Mouse (Mus musculus) testis, postnatal 14 days (tissue): ENCODE measurements around the gene Zfp112.
"Not testable (repeated sequence)": the region's sequence is repeated elsewhere in the genome, so short reads cannot be mapped to it uniquely, and the experiment has no call there.

ENCODE experiments used
- DNase-seq: peaks from one replicate; pipeline ENCODE4 v3.0.0; 2021; ENCODE audit warnings: low spot score

Gene Zfp112

DNA sequence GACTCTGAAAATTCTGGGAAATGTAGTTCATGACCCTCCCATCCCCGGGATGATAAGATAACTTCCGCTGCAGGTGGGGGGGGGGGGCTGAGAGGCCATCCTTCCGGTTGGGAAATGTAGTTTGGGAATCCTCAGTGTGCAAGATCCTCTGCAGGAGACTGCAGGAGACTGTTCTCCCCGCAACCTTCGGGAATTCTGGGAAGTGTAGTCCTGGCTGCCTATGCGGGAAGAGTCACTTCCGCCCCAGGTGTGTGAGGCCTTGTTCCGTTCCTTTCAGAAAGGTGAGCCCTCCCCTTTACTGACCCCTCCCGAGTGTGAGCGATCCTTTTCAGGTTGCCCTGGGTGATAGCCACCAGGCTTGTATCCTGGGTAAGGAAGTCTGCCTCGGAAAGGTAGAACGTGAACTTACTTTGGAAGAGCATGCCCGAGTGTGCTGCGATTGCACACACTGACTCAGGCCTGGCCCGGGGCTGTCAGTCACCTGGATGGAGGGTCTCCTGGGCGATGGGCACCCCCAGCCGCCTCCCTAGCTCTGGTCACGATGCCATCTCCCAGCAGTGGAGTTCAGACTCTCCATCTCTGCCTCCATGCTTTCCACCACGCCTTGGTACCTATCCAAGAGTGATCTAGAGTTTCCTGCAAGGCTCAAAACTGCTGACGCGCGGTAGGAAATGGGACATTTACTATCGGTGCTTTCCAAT is at the start of gene Zfp112:
TSS of gene Zfp112 (plus strand) at position 159 of the 701 bp plus-strand sequence.
- DNase-seq = peak; percentile 86

DNA sequence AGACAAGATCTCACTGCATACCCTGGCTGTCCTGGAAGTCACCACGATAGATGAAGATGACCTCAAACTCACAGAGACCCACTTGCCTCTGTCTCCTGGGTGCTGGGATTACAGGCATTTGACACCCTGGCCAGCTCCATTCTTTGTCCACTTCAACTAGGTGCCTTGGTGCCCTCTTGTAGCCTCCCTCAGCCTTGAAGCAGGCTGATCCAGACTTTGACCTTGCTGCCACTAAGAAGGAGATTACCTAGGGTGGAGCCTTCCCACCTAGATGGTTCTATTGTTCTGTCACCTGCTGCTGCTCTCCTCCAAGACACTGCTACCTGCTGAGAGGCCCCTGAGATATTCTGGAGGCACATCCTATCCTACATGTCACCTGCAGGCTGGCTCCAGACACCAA is 37.7 kb upstream of the Zfp112 start:
- DNase-seq = not testable (repeated sequence)

DNA sequence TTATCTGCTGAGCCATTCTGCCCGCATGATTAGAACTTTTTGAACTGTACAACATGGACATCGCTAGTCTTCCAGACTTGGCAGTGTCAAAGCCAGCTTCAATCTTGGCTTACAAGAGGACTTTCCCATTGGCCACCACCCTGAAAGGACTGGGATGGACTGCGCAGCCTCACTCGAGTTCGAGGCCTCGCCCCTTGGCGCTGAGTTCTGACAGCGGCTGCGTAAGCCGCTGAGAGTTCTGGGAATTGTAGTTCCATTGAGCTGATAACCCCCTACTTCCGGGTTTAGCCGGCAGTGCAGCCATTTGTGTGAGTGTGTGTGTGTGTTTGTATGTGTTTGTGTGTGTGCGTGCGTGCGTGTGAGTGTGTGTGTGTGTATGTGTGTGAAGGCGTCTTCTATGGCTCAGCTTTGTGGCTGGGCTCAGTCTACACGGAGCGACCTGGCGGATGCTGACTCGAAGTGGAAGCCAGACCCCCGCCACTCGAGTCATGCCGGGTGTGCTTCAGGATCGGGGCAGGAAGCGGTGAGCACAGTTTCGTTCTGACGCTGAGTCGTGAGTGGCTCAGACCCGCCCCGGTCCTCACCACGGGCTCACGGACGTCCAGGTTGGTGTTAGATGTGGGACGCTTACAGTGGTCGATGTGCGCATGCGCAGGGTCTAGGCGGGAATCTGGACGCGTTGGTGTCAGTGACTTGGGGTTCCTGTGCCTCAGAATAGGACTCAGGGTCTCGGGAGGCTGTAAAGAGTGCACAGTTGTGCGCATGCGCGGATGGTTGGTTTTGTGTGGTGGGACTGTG is 30.3 kb upstream of the Zfp112 start, which contains the start of gene Zfp180:
TSS of gene Zfp180 (plus strand) at position 291 of the 798 bp plus-strand sequence.
- DNase-seq = peak; percentile 95

DNA sequence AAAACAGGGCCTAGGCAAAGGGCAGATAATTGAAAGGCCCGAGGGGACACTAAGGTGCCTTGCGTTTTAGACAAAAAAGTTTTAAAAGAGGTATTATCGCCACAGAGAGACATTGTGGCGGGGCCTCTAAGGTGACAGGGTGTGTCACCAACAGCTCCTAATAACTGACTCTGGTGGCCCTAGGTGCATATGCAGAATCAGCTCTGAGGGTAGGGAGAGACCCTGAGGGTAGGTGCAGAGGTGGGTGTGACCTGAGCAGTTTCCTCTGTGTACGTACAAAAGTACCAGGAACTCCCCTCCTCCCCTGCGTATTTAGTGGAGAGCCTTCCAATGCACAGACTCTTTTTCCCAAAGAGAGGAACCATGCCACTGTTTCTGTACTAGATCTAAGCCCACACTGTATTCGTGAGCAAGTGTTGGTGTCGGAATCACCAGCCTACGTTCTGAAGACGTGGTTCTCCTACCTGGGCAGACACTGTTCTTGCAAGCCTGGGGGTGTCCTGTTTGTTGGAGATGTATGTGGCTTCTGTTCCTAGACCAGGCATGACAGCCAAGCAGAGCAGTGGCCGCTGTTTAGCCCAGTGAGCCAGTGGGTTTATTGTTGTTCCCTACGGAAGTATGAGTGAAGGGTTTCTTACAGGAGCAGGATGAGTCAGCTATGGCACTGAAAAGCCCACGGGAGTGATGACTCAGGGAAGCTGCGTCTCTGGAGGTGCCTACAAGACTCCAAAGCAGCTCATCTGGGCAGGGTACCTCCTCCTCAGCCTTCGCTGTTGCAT is 29.5 kb upstream of the Zfp112 start:
- no peak for DNase-seq

DNA sequence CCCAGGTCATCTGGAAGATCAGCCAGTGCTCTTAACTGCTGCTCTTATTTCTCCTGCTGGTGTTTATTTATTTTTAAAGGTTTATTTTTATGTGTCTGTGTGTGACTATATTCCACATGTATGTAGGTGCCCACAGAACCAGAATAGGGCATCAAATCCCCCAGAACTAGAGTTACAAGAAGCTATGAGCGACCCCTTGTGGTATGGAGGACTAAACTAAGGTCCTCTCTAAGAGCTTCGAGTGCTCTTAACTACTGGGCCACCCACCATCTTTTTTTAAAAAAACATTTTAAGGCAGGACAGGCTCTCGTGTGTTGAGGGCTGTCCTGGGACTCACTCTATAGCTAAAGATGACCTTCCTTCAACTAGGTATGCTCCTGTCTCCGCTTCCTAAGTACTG is 25.2 kb upstream of the Zfp112 start:
- no peak for DNase-seq

DNA sequence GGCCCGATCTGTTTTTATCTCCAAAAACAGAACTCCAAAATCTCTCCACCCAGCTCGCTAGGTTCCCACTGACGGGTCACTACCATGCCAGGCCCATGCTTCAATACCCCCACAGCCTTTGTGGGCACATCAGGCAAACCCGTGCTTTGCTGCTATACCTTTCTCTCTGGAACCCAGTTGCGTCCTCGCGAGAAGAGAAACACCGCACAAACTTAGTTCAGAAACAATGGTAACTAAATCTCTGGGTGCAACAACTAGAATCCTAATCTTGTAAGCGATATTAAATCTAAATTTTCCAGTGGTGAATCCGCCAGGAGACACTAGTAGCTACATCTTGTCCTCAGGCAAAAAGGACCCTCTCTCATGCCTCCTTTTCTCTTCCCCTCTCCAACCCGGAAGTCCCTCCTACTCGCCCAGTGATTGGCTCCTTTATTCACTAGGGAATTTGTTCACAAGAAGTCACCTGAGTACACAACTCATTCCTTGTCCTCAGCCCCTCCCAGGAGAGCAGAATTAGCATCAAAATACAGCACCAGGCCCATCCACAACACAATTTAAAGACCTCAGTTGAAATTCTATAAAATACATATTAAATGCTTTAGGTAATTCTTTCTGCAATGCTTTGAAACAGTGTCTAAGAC is 24.5 kb upstream of the Zfp112 start:
- DNase-seq = no peak

DNA sequence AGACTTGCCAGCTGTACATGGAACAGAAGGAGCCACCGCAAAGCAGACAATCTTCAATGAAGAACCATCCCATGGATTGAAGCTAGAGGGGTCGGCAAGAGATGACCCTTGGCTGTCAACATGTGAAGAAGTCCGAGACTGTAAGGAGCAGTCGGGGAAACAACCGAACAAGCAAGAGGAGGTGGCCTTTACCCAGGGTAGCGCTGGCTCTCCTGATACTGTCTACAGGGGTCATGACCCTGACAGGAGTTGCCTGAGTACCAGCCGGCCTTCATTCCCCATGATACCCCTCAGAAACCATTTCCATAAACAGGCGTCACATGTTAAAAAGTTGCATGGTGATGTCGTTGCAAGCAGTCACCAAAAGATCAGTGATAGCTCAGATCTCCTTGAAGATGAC is 7.7 kb upstream of the Zfp112 start:
- no peak for DNase-seq

DNA sequence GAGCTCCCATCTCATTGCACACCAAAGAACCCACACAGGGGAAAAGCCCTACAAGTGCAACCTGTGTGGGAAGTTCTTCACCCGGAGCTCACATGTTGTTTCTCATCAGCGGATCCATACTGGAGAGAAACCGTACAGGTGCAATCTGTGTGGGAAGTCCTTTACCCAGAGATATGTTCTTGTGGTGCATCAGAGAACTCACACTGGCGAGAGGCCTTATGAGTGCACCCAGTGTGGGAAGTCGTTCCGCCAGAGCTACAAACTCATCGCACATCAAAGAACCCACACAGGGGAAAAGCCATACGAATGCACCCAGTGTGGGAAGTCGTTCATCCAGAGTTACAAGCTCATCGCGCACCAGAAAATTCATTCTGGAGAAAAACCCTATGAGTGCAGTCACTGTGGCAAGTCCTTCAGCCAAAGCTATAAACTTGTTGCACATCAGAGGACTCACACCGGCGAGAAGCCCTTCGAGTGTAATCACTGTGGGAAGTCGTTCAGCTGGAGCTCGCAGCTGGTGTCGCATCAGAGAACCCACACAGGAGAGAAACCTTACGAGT is 6.9 kb upstream of the Zfp112 start:
- no peak for DNase-seq

DNA sequence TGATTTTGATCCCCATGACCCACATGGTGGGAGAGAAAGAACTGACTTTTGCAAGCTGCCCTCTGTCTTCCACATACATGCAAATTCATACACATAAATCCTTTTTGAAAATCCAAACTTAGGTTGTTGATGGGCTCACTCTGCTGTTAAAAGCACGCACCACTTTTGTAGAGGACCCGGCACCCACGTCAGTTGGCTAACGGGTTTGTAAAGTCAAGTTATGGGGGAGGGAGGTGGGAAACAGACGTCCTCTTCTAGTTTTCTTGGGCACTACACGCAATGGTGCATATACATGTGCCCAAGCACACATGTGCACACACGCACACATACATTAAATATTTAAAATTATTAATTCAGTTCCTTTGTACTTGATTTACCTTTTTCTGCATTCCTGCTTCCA is 1.3 kb upstream of the Zfp112 start:
- DNase-seq = no peak

DNA sequence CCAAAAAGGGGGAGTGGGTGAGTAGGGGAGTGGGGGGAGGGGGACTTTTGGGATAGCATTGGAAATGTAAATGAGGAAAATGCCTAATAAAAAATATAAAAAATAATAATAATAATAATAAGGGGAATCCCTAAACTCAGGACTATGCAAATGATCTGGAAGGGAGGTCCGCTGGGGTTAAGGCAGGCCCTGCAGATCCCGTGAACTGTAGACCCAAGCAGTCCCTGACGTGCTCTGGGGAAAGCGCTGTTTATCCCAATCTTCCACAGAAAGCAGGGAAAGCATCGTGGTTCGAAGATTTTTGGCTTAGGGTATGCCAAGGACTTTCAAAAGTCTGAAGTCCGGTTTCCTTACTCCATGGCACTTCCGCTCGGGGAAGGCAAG is 350 bp upstream of the Zfp112 start:
- DNase-seq = no peak

DNA sequence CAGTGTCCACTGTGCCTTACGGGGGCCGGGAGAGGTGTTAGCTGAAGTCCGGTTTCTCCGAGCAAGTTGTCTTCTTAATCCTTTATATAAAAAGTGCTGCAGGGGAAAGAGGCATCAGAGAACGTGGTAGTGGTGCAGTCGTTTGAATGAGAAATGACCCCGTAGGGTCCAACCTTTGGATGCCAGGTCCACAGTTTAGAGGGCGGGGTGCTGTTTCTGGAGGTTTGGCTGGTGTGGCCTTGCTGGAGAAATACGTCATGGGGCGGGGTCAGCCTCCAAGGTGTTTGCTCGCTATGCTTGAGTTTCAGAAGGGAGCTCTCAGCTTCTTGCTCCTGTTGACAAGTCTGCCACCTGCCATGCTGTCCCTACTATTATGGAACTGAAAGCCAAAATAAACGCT is 887 bp downstream of the Zfp112 start:
- DNase-seq = peak; percentile 42

DNA sequence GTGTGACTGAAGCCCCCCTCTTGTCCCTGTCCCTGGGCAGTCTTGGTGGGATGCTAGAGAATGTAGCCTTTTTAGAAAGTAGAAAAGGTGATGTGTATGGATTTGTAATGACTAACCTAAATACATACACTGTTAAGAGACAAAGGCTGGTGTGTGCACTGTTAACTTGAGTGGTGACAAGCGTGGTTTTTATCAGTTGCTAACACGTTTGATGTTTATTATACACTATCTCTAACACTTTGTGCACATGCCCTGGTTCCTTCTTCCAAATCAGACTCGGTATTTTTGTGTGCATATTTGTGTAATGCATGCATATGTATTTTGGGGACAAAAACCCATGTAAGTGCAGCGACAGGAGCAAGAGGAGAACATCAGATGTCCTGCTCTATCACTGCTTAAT is 4.5 kb downstream of the Zfp112 start:
- no peak for DNase-seq

DNA sequence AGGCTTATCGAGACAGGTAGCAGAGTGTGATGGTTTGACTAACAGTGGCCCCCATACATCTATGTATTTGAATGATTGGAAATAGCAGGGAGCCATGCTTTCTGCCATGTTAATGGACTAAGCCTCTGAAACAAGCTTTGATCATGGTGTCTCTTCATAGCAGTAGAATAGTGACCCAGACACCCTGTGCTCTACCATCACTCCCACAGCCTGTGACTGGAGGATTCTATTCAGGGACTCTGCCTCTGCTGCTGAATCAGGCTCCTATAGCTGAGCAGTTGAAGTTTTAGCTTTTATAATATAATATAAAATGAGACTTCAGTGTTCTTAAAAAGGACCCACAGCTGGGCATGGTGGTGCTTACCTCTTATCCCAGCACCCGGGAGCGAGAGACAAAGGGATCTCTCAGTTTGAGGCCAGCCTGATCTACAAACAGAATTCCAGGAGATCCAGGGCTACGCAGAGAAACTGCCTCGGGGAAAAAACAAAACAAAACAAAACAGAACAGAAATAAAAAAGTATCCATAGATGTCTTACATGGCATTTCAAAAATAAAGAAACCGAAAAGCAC is 21.4 kb downstream of the Zfp112 start:
- DNase-seq = no peak

DNA sequence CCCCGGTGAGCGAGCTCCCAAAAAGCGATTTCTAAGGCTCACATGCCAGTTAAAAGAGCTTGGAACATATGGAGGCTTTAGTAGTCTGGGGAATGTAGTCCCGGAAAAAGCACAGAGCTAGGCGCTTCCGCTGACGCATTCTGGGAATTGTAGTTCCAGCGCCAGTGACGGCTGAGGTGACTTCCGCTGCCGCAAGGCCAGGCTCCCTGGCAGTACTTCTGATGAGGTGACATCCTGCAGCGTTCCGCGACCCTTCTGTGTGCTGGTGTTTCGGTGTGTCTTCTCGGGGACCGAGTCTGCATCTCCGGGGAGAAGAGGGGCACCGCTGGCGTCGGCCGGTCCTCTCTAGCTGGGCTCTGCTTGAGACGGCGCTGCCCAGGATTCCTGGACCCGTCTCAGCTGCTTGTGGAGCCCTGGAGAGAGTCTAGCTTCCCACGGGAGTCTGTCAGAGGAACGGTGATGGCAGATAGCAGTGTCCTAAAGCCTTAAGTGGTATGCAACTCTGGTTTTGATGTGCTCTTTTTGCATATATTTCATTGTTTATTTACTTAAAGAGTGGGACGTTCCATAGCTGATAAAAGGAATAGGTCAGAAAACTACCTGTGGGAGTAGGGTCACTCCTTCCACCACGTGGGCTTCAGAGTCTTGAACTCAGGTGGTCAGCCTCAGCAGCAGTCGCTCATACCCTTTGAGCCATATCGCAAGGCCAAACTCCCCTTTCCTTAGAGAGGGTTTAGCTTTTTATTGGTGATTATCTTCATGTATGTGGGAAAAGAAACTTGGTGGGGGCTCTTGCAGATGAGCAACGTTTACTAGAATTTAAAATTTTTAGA is 22.1 kb downstream of the Zfp112 start, which contains the start of gene Zfp235:
TSS of gene Zfp235 (plus strand) at position 174 of the 833 bp plus-strand sequence.
- DNase-seq = peak; percentile 82

DNA sequence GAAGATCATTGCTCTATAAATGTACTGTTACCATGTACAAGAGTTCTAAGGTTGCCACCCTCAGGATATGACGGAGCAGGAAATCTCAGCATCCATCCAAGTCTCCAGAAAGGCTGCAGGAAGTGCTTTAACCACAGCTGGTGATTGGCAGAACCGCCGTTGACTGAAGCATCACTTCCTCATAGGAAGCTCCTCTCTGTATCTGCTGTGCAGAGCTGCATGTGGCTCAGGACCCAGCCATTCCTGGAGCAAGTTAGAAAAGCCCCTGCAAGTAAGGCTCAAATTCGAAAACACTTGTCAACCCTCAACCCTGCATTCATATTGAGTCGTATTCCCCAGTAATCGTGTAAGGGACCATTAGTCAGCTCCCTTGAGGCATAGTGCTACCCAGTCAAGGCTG is 30.5 kb downstream of the Zfp112 start:
- DNase-seq = no peak

DNA sequence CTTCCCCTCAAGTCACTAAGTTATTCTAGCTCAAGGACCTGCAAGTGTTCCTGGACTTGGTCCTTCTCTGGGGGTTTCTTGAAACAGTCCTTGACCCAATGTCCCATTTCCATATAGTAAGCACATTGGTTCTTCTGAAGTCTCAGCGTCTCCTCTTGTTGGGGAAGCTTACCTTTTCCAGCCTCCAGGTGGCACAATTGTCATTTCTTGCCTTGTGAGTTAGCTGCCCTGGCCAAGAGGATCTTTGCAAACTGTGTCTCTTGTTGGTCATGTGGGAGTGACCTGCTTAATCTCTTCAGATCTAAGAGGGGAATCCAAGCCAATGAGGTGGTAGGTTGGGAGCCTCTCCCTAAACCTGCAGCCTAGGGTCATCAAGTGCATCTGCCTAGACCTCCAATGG is 41.2 kb downstream of the Zfp112 start:
- peak; percentile 1 for DNase-seq

DNA sequence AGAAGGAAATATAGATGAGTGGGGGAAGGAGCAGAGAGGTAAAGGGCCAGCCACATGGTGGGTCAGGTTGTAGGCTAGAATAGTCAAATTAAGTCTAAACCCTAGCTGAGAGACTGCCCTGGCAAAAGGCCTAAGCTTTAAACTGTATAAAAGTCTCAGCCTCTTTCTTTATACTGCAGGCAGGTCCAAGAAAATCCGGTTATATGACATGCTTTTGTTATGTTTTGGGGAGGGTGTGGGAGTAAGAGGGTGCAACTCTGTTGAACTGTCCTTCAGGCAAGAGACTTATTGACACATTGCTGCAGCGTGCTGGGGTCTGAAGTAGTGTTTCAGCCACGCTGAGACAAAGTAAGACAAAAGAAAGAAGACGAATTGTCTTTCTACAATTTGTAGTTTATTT is 60.1 kb downstream of the Zfp112 start:
- no peak for DNase-seq

DNA sequence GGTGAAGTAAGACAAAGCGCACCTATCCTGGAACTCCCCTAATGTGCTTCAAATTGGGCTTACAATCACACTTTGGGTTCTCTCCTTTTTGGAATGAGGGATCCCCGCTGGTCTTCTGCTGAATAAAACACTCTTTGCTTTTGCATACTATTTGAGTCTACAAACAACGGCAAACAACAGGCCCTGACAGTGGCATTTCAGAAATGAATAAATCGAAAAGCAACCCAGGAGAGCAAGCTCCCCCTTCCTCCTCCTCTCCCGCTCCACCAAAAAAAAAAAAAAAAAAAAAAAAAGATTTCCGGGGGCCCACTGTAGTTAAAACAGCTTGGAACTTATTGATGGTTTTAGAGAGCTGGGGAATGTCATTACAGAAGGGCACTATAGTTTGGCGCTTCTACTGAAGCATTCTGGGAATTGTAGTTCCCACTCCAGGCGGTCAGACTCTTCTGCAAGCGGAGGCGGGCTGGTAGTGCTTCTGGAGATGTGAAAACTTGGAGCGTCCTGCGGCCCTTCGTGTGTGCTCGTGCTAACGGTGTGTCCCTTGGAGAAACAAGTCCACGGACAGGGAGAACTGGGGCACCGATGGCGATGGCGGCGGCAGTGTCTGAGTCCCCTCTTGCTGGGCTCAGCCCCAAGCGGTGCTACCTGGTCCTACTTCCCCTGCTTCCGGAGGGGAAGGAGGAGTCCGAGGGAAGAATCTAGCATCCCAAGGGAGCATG is 62.7 kb downstream of the Zfp112 start, which contains the start of gene Zfp114:
TSS of gene Zfp114 (plus strand) at position 443 of the 719 bp plus-strand sequence.
- DNase-seq = peak; percentile 79

DNA sequence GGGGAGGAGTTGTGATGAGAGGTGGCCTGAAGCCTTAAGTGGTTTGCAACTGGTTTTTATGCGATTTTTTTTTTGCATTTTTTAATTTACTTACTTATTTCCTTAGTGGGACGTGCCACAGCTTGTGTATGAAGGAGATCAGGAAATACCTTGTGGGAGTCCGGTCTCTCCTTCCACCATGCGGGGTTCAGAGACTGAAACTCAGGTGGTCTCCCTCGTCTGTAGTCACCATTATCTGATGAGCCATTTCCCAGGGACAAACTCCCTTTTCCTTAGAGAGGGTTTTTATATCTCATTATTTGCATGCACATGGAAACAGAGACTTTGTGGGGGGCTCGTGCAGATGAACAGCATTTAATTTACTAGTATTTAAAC is 63.2 kb downstream of the Zfp112 start:
- DNase-seq = no peak
